Mouse (Mus musculus) gastrocnemius, adult 2 months (tissue): ENCODE results near the gene Egln3. TPM values are rescaled to one million over a fixed set of nuclear protein-coding genes. Genes with fewer than 3 reads are reported as not detected.
A peak's percentile ranks its signal among the peaks of the same experiment; 100 is the strongest.

Source experiments
- DNase-seq: peaks from one replicate; pipeline ENCODE4 v3.0.0; 2022
- H3K27ac ChIP-seq: fragments of 200-600 bp; 2 replicates; pipeline ENCODE4 v1.8.1; 2022; ENCODE audit warnings: mild to moderate bottlenecking
- H3K4me3 ChIP-seq: fragments of 200-600 bp; 2 replicates; pipeline ENCODE4 v1.8.1; 2022; ENCODE audit warnings: mild to moderate bottlenecking, moderate library complexity
- CTCF ChIP-seq: fragments of 200-600 bp; IDR thresholded peaks from 2 replicates; pipeline ENCODE4 v1.8.1; 2022; ENCODE audit warnings: antibody characterized with exemption, mild to moderate bottlenecking, moderate library complexity
- intact Hi-C: fragments of 180-260 bp; cut with DNase I; formaldehyde crosslinking; loops from one replicate; pipeline ENCODE4 v1.15.1; 2025
- total RNA-seq, 2 experiments: library from RNA; stranded (reverse); gene quantifications; 2 replicates each; pipeline ENCODE4 v1.2.3; 2021

Gene Egln3
- total RNA-seq, 2 experiments from 2014 or later = 27.8 to 73.6 TPM

DNA sequence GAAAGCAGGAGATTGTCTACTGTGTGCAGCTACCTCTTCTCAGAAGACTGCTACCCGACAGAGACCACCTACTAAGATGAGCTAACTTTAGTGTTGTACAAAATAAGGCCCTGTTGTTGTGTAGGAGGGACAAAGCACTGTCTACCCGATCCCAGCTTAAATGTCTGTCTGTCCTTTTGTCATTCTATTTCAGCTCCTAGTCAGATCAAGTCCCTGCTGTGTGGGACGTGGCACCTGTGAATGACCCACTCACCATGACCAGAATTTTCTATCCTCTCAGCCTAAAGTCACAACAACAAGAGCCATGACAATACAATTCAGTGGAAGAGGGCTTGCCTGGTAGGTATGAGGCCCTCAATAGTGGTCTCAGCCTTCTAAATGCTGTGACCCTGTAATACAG, 25.3 kb downstream of the Egln3 start:
- no peak for DNase-seq
- no peak overlapping the region for H3K4me3 ChIP-seq
- no peak overlapping the region for H3K27ac ChIP-seq
- intact Hi-C loops = no loop called here
- TF ChIP-seq CTCF = no peak

DNA sequence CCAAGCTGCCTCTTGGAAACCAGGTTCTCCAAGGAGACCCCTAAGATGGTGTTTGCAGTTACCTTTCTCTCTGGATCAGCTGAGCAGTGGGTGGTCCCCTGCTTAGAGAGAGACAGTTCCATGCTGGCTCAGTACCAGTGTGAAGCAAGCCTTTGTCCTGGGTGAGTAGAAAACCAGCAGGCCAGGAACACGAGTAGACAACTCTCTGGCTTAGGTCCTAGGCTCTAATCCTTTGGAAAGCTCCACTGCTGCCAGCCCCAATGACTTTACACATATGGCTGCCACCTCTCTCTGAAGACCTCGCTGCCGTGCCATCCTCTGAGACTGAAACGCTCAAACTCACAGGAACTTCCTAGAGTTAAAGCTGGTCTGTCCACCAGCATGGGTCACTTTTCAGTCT, 34.9 kb downstream of the Egln3 start:
- no peak for TF ChIP-seq CTCF
- no peak overlapping the region for H3K27ac ChIP-seq
- no peak overlapping the region for H3K4me3 ChIP-seq
- intact Hi-C loops = no loop called here
- DNase-seq = no peak

DNA sequence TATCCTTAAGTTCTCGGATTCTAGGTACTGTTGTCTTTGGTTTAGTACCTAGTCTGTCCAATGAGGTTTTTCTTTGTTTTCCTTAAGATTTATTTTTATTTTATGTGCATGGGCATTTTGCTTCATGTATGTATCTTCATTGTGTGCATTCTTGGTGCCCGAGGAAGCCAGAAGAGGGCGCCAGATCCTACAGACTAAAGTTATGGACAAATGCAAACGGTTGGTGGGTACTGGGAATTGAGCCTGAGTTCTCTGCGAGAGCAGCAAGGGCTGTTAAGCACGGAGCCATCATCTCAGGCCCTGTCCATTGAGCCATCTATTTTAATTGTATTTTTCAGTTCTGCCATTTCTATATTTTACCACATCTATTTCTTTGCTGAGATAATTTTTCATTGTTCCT, 35.9 kb downstream of the Egln3 start:
- Histone ChIP-seq H3K4me3 (no peak overlapping the region), H3K27ac (no peak overlapping the region)
- intact Hi-C loops = no loop called here
- DNase-seq = no peak
- TF ChIP-seq CTCF = peak; percentile 52

DNA sequence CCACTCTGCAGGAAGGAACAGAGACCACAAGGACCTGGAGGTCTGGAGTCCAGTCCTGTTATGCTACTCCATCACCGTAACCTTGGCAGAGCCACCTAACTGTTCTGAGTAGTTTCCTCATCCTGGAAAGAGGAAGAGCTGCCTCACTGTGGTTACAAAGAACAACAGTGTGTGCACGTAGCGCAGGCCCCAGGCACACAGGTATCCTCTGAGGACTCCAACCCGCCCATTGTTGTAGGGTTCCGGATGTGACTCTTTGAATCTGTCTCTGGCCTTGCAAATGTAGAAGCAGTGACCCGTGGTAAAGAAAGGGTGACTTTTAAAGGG, 39.0 kb downstream of the Egln3 start:
- no peak for DNase-seq
- intact Hi-C loops = no loop called here
- TF ChIP-seq CTCF = no peak
- no peak overlapping the region for H3K27ac ChIP-seq
- no peak overlapping the region for H3K4me3 ChIP-seq

DNA sequence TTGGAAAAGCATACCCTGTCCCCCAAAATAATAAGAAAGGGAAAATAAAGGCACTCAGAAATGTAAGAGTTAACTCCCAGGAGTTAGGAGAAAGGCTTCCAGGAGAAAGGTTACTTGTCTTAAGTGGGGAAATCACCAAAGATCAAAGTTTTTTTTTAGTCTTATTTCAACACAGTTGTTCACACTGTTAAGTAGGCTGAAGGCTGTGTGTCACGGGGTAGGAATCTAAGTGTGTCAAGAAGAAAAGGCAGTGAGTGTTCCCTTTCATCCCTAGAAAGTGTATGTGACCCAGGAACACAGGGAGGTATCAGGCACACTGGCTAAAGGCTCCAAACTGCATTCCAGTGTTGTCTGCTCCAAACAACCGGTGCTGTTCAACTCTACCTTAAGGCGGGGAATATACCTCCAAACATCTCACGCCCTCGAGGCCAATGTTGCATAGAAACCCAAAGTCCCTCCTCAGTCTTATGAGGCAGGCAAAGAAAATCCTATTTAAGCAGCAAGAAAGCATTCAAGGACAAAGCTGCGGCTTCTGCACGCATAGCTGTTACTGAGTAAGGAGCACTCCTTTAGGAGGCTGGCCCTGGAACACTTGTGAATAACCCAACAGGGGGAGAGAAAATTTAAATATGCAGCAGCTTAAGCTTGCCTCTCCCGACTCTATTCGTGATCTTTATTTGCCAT, 39.5 kb downstream of the Egln3 start:
- Histone ChIP-seq H3K27ac (no peak overlapping the region), H3K4me3 (no peak overlapping the region)
- intact Hi-C loops = no loop called here
- TF ChIP-seq CTCF = no peak
- no peak for DNase-seq

DNA sequence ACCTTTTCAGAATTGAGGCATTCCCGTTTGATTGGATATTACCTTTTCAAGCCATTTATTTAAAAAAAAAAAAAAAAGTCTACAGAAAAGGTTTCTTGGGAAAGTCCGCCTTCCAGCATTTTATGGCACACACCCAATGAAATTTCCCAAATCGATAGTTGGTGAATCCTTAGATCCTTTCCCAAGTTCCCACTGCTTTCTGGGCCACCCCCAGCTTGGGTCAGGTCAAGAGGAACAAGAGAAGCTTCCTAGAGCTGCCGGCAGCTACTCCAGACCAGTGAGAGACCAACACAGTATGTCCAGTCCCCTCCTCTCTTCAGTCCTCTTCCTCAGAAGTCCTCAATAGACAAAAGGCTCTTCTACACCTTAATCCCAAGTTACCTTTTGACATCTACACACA, 40.5 kb downstream of the Egln3 start:
- TF ChIP-seq CTCF = no peak
- DNase-seq = no peak
- intact Hi-C loops = no loop called here
- Histone ChIP-seq H3K27ac (no peak overlapping the region; the same call in 1 of the 2 replicates), H3K4me3 (peak overlapping the region; percentile 64)

DNA sequence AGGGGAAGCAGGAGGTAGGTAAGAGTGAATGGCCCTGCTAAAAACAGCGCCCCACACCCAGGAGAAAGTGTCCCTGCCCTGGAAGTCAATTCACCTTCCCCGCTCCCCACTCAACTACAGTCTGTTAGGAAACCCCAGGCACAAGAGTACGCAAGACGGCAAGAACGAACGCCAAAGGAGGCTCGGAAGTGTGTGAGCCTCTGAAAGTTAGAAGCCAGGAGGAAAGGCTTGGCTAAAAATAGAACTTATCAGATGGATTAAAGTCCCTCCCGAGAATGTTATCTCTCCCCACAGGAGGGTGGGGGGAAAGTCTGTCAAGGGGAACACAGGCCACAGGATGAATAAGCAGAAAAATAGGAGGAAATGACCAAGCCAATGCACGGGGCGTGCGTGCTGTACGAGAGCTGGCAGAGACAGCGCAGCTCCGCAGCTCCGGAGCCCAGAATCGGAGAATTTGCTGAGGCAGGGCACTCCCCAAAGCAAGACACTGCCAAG, 41.0 kb downstream of the Egln3 start:
- DNase-seq = peak; percentile 49
- no peak for TF ChIP-seq CTCF
- H3K4me3 ChIP-seq = peak overlapping the region; percentile 64
- intact Hi-C loops = no loop called here
- H3K27ac ChIP-seq = peak overlapping the region; percentile 44

DNA sequence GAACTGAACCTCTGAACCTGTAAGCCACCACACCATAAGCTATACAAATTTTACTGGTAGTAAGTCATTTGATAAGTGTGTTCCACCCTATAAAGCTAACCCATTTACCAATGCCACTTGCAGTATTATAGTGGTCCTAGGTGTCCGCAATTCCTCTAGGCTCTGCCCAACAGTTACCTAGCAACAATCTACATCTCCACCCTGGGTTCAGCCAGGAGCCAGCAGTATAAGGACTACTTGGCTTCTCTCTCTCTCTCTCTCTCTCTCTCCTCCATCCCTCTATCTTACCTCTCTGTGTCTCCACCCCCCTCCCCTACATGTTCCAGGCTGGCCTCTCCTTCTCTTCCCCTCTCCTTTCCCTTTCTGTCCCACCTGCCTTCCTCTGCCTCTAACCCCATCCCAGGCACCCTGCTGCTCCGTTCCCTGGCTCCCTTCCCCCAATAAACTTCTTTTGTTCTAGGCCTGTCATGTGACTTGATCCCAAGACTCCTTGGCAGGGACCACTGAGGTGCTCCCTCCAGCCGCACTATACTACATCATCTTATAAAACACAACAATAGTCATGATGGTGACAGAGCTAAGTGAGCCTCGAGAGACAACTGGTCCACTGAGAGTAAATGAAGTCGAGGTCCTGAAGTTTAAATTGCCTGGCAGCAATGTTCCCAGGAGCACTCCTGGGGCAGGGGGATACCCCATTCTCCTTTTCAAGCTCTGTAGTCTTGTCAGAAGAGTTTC, 42.0 kb downstream of the Egln3 start:
- intact Hi-C loops = no loop called here
- no peak for TF ChIP-seq CTCF
- DNase-seq = no peak
- no peak overlapping the region for H3K27ac ChIP-seq
- no peak overlapping the region for H3K4me3 ChIP-seq

DNA sequence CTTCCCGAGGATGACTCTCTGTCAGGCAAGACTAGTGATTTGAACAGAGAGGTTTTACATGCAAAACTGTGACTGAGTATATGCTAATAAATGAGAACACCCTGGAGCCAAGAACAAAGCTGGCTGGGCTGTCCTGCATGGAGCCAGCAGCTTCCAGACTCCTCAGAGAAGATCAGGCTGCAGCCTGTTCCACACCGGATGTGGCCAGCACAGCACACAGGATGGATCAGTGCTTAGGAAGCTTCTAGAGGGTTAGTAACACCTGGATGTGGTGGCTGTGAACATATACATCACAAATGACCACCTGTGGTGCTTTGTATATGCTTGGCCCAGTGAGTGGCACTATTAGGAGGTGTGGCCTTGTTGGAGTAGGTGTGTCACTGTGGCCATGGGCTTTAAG, 43.4 kb downstream of the Egln3 start:
- Histone ChIP-seq H3K27ac (no peak overlapping the region), H3K4me3 (no peak overlapping the region)
- intact Hi-C loops = no loop called here
- TF ChIP-seq CTCF = no peak
- DNase-seq = no peak

DNA sequence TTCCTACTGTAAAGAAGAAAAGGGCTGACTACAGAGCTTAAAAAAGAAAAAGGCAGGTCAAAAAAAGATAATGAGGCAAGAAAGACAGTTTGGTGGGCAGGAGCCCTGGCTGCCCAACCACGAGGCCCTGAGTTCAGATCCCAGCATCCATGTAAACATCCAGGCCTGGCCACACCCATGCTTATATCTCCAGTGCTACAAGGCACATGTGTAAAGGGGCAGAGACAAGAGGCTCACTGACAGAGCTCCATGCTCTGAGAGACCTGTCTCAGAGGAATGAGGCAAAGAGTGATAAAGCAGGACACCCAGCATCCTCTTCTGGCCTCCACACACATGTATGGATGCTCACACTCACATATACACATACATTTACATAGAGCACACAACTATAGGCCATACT, 48.9 kb downstream of the Egln3 start:
- no peak for DNase-seq
- no peak for TF ChIP-seq CTCF
- intact Hi-C loops = no loop called here
- Histone ChIP-seq H3K27ac (no peak overlapping the region), H3K4me3 (no peak overlapping the region)

DNA sequence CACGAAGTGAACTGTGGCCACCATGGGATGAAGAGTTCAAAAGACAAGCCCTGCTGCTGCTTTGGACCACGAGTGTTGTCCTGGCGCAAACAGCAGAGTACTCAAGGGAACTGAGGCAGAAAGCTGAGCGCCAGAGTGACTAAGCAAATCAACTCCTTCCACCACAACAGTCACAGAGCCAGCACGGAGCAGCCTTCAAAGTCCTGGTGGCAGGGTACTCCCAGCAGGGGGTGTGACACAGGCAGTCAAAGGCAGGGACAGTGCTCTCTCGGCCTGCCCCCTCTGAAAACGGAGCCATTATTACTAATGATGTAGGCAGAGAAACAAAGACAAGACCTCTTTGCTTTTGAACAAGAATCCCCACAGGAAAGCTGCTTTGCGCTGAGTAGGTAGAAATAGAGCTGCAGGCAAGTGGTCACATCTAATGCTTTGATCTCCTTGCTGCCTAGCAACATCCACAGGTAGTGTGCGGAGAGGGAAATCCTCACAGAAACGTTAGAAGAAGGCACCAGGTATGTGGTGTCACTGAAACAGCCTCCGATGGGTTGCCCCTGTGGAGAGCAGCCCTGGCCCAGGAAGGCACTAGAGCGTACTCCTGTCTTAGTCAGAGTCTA, 56.6 kb downstream of the Egln3 start:
- Histone ChIP-seq H3K27ac (no peak overlapping the region), H3K4me3 (no peak overlapping the region)
- DNase-seq = no peak
- intact Hi-C loops = no loop called here
- no peak for TF ChIP-seq CTCF
